Mouse (Mus musculus): ENCODE measurements around the gene Ecm2. TPM values are rescaled to one million over a fixed set of nuclear protein-coding genes. Genes with fewer than 3 reads are reported as not detected.

The Ecm2 gene
- polyA plus RNA-seq, 1 experiment from 2014 or later = 0.93 TPM

- H3K9ac ChIP-seq (ENCODE audit: low read depth, low read length) = no peak overlapping the region
- H3K4me3 ChIP-seq (ENCODE audit: low read length) = no peak overlapping the region
- H3K36me3 ChIP-seq (ENCODE audit: control insufficient read depth, insufficient read depth, low read length) = no peaks in the 10 kb centered on the region
- H3K27ac ChIP-seq (ENCODE audit: low read depth, low read length) = no peak overlapping the region
- H3K27me3 ChIP-seq (ENCODE audit: control insufficient read depth, insufficient read depth, low read length) = no peaks in the 10 kb centered on the region
- ATAC-seq (ENCODE audit: low FRiP score, low TSS enrichment) = no peak
- H3K4me1 ChIP-seq (ENCODE audit: control insufficient read depth, insufficient read depth, low read length) = no peaks in the 10 kb centered on the region
- no peak overlapping the region for H3K4me2 ChIP-seq (replicated peaks; ENCODE audit: low read depth, low read length)
- WGBS = 92% methylated on average over 5 of the region's 5 CpGs
- H3K9me3 ChIP-seq (ENCODE audit: control insufficient read depth, low read length) = no peaks in the 10 kb centered on the region
These were observed 19.2 kb upstream of the Ecm2 start for GRCm38 (mm10) chr13:49485388-49485787.

GRCm38 (mm10) chr13:49492376-49493368, 11.9 kb upstream of the Ecm2 start, which contains the start of gene Tes3-ps:
TSS of gene Tes3-ps (plus strand) at chr13:49493318.
- no peaks in the 10 kb centered on the region for H3K9me3 ChIP-seq (ENCODE audit: control insufficient read depth, low read length)
- H3K27ac ChIP-seq (ENCODE audit: low read depth, low read length) = no peak within 1 kb of the TSS
- 65% methylated on average over 6 of the region's 6 CpGs for WGBS
- no peak within 1 kb of the TSS for H3K4me2 ChIP-seq (replicated peaks; ENCODE audit: low read depth, low read length)
- no peak within 1 kb of the TSS for H3K4me3 ChIP-seq (ENCODE audit: low read length)
- H3K27me3 ChIP-seq (ENCODE audit: control insufficient read depth, insufficient read depth, low read length) = no peaks in the 10 kb centered on the region
- no peaks in the 10 kb centered on the region for H3K36me3 ChIP-seq (ENCODE audit: control insufficient read depth, insufficient read depth, low read length)
- no peak within 1 kb of the TSS for H3K9ac ChIP-seq (ENCODE audit: low read depth, low read length)
- no peaks in the 10 kb centered on the region for H3K4me1 ChIP-seq (ENCODE audit: control insufficient read depth, insufficient read depth, low read length)
- no peak for ATAC-seq (ENCODE audit: low FRiP score, low TSS enrichment)

GRCm38 (mm10) chr13:49505776-49506175, 1.2 kb downstream of the Ecm2 start:
- Histone ChIP-seq H3K9ac (ENCODE audit: low read depth, low read length) (no peak overlapping the region), H3K4me1 (ENCODE audit: control insufficient read depth, insufficient read depth, low read length) (no peaks in the 10 kb centered on the region), H3K4me2 (replicated peaks; ENCODE audit: low read depth, low read length) (no peak overlapping the region), H3K27ac (ENCODE audit: low read depth, low read length) (no peak overlapping the region), H3K27me3 (ENCODE audit: control insufficient read depth, insufficient read depth, low read length) (no peaks in the 10 kb centered on the region), H3K9me3 (ENCODE audit: control insufficient read depth, low read length) (no peaks in the 10 kb centered on the region), H3K4me3 (ENCODE audit: low read length) (no peak overlapping the region), H3K36me3 (ENCODE audit: control insufficient read depth, insufficient read depth, low read length) (no peaks in the 10 kb centered on the region)
- ATAC-seq (ENCODE audit: low FRiP score, low TSS enrichment) = no peak
- WGBS = 82% methylated on average over 4 of the region's 4 CpGs

- Histone ChIP-seq H3K4me3 (ENCODE audit: low read length) (no peak overlapping the region), H3K27me3 (ENCODE audit: control insufficient read depth, insufficient read depth, low read length) (no peaks in the 10 kb centered on the region), H3K9me3 (ENCODE audit: control insufficient read depth, low read length) (no peaks in the 10 kb centered on the region), H3K4me1 (ENCODE audit: control insufficient read depth, insufficient read depth, low read length) (no peaks in the 10 kb centered on the region), H3K9ac (ENCODE audit: low read depth, low read length) (no peak overlapping the region), H3K27ac (ENCODE audit: low read depth, low read length) (no peak overlapping the region), H3K36me3 (ENCODE audit: control insufficient read depth, insufficient read depth, low read length) (no peaks in the 10 kb centered on the region), H3K4me2 (replicated peaks; ENCODE audit: low read depth, low read length) (no peak overlapping the region)
- no peak for ATAC-seq (ENCODE audit: low FRiP score, low TSS enrichment)
- whole genome bisulfite sequencing = 81% methylated on average over 3 of the region's 3 CpGs
These were observed 2.6 kb downstream of the Ecm2 start for GRCm38 (mm10) chr13:49507176-49507575.

GRCm38 (mm10) chr13:49518761-49519160, 14.2 kb downstream of the Ecm2 start:
- Histone ChIP-seq H3K9me3 (ENCODE audit: control insufficient read depth, low read length) (no peaks in the 10 kb centered on the region), H3K4me3 (ENCODE audit: low read length) (no peak overlapping the region), H3K9ac (ENCODE audit: low read depth, low read length) (no peak overlapping the region), H3K4me2 (replicated peaks; ENCODE audit: low read depth, low read length) (no peak overlapping the region), H3K27ac (ENCODE audit: low read depth, low read length) (no peak overlapping the region), H3K36me3 (ENCODE audit: control insufficient read depth, insufficient read depth, low read length) (no peaks in the 10 kb centered on the region), H3K27me3 (ENCODE audit: control insufficient read depth, insufficient read depth, low read length) (no peaks in the 10 kb centered on the region), H3K4me1 (ENCODE audit: control insufficient read depth, insufficient read depth, low read length) (no peaks in the 10 kb centered on the region)
- no peak for ATAC-seq (ENCODE audit: low FRiP score, low TSS enrichment)
- 63% methylated on average over 2 of the region's 2 CpGs for WGBS

- Histone ChIP-seq H3K9ac (ENCODE audit: low read depth, low read length) (no peak overlapping the region), H3K4me1 (ENCODE audit: control insufficient read depth, insufficient read depth, low read length) (no peaks in the 10 kb centered on the region), H3K9me3 (ENCODE audit: control insufficient read depth, low read length) (no peaks in the 10 kb centered on the region), H3K4me2 (replicated peaks; ENCODE audit: low read depth, low read length) (no peak overlapping the region), H3K27me3 (ENCODE audit: control insufficient read depth, insufficient read depth, low read length) (no peaks in the 10 kb centered on the region), H3K4me3 (ENCODE audit: low read length) (no peak overlapping the region), H3K27ac (ENCODE audit: low read depth, low read length) (no peak overlapping the region), H3K36me3 (ENCODE audit: control insufficient read depth, insufficient read depth, low read length) (no peaks in the 10 kb centered on the region)
- 73% methylated on average over 2 of the region's 2 CpGs for WGBS
- ATAC-seq (ENCODE audit: low FRiP score, low TSS enrichment) = no peak
These were observed 21.6 kb downstream of the Ecm2 start for GRCm38 (mm10) chr13:49526235-49526634.

GRCm38 (mm10) chr13:49530636-49531035, 26.0 kb downstream of the Ecm2 start:
- 92% methylated on average over 4 of the region's 4 CpGs for WGBS

GRCm38 (mm10) chr13:49536946-49537345, 32.3 kb downstream of the Ecm2 start:
- H3K27ac ChIP-seq (ENCODE audit: low read depth, low read length) = no peak overlapping the region
- no peak for ATAC-seq (ENCODE audit: low FRiP score, low TSS enrichment)
- no peak overlapping the region for H3K4me3 ChIP-seq (ENCODE audit: low read length)
- no peak overlapping the region for H3K9ac ChIP-seq (ENCODE audit: low read depth, low read length)
- no peaks in the 10 kb centered on the region for H3K4me1 ChIP-seq (ENCODE audit: control insufficient read depth, insufficient read depth, low read length)
- no peaks in the 10 kb centered on the region for H3K36me3 ChIP-seq (ENCODE audit: control insufficient read depth, insufficient read depth, low read length)
- no peaks in the 10 kb centered on the region for H3K27me3 ChIP-seq (ENCODE audit: control insufficient read depth, insufficient read depth, low read length)
- H3K9me3 ChIP-seq (ENCODE audit: control insufficient read depth, low read length) = no peaks in the 10 kb centered on the region
- 92% methylated on average over 1 of the region's 1 CpGs for WGBS
- no peak overlapping the region for H3K4me2 ChIP-seq (replicated peaks; ENCODE audit: low read depth, low read length)

More at GRCm38 (mm10) chr13:49530636-49531035, 26.0 kb downstream of the Ecm2 start:
- H3K27me3 ChIP-seq (ENCODE audit: control insufficient read depth, insufficient read depth, low read length) = no peaks in the 10 kb centered on the region
- no peak overlapping the region for H3K4me2 ChIP-seq (replicated peaks; ENCODE audit: low read depth, low read length)
- no peaks in the 10 kb centered on the region for H3K9me3 ChIP-seq (ENCODE audit: control insufficient read depth, low read length)
- ATAC-seq (ENCODE audit: low FRiP score, low TSS enrichment) = no peak
- H3K36me3 ChIP-seq (ENCODE audit: control insufficient read depth, insufficient read depth, low read length) = no peaks in the 10 kb centered on the region
- no peak overlapping the region for H3K27ac ChIP-seq (ENCODE audit: low read depth, low read length)
- H3K4me3 ChIP-seq (ENCODE audit: low read length) = no peak overlapping the region
- H3K9ac ChIP-seq (ENCODE audit: low read depth, low read length) = no peak overlapping the region
- no peaks in the 10 kb centered on the region for H3K4me1 ChIP-seq (ENCODE audit: control insufficient read depth, insufficient read depth, low read length)

GRCm38 (mm10) chr13:49538693-49539092, 34.1 kb downstream of the Ecm2 start:
- no peak overlapping the region for H3K27ac ChIP-seq (ENCODE audit: low read depth, low read length)
- no peak for ATAC-seq (ENCODE audit: low FRiP score, low TSS enrichment)
- H3K4me3 ChIP-seq (ENCODE audit: low read length) = no peak overlapping the region
- no peak overlapping the region for H3K4me2 ChIP-seq (replicated peaks; ENCODE audit: low read depth, low read length)
- 85% methylated on average over 1 of the region's 1 CpGs for WGBS
- H3K27me3 ChIP-seq (ENCODE audit: control insufficient read depth, insufficient read depth, low read length) = no peaks in the 10 kb centered on the region
- no peaks in the 10 kb centered on the region for H3K4me1 ChIP-seq (ENCODE audit: control insufficient read depth, insufficient read depth, low read length)
- no peaks in the 10 kb centered on the region for H3K36me3 ChIP-seq (ENCODE audit: control insufficient read depth, insufficient read depth, low read length)
- no peak overlapping the region for H3K9ac ChIP-seq (ENCODE audit: low read depth, low read length)
- H3K9me3 ChIP-seq (ENCODE audit: control insufficient read depth, low read length) = no peaks in the 10 kb centered on the region
